Mouse (Mus musculus) ES-Bruce4 (cell line): ENCODE data around the gene 9330182O14Rik. TPM values are rescaled to one million over a fixed set of nuclear protein-coding genes. Genes with fewer than 3 reads are reported as not detected.

ENCODE experiments used
- H3K27ac ChIP-seq: 2 replicates; pipeline ENCODE4 v1.5.1; 2012; ENCODE audit warnings: low read length, inconsistent platforms; ENCODE audit not compliant: insufficient read depth
- H3K27me3 ChIP-seq: 2 replicates; pipeline ENCODE4 v1.6.1; 2012; ENCODE audit warnings: mild to moderate bottlenecking, low read length, inconsistent platforms; ENCODE audit not compliant: control insufficient read depth, poor library complexity, insufficient read depth, severe bottlenecking
- H3K36me3 ChIP-seq: 2 replicates; pipeline ENCODE4 v1.6.1; 2012; ENCODE audit warnings: inconsistent platforms, mild to moderate bottlenecking, low read length, moderate library complexity; ENCODE audit not compliant: control insufficient read depth, poor library complexity, insufficient read depth, severe bottlenecking
- H3K4me1 ChIP-seq: one replicate; pipeline ENCODE4 v1.8.1; 2011; ENCODE audit warnings: low read length; ENCODE audit not compliant: control insufficient read depth, insufficient read depth
- H3K4me3 ChIP-seq: 2 replicates; pipeline ENCODE4 v1.5.1; 2011; ENCODE audit warnings: low read depth, mild to moderate bottlenecking, low read length
- H3K9ac ChIP-seq: 2 replicates; pipeline ENCODE4 v1.6.1; 2012; ENCODE audit warnings: low read depth, mild to moderate bottlenecking, inconsistent platforms; ENCODE audit not compliant: poor library complexity, severe bottlenecking
- H3K9me3 ChIP-seq: replicated peaks from 2 replicates; pipeline ENCODE4 v1.6.1; 2012; ENCODE audit warnings: mild to moderate bottlenecking, low read length, inconsistent platforms; ENCODE audit not compliant: control insufficient read depth, poor library complexity, insufficient read depth, severe bottlenecking
- CTCF ChIP-seq: IDR thresholded peaks from one replicate; pipeline ENCODE4 v1.8.1; 2011; ENCODE audit warnings: low read depth, low read length
- EP300 ChIP-seq: IDR thresholded peaks from 2 replicates; pipeline ENCODE4 v1.6.1; 2011; ENCODE audit warnings: low read depth, low read length; ENCODE audit not compliant: insufficient read depth
- POLR2A ChIP-seq: IDR thresholded peaks from one replicate; pipeline ENCODE4 v1.8.1; 2011; ENCODE audit warnings: low read length; ENCODE audit not compliant: insufficient read depth
- polyA plus RNA-seq: library from polyadenylated mRNA; stranded (reverse); fragments of >200 nt; gene quantifications from 2 replicates; pipeline ENCODE4 v1.2.4, GENCODE M21; 2011; ENCODE audit warnings: low read depth; ENCODE audit not compliant: missing spikeins, insufficient read depth, insufficient read length

Gene 9330182O14Rik
- polyA plus RNA-seq, 1 experiment: not detected

GRCm38 (mm10) chr15:40157683-40158082 lies 23.5 kb downstream of the 9330182O14Rik start:
- TF ChIP-seq EP300: no peak
- no peak for TF ChIP-seq POLR2A
- no peak for TF ChIP-seq CTCF
- Histone ChIP-seq H3K4me1 (no peaks in the 10 kb centered on the region), H3K4me3 (no peak overlapping the region), H3K27me3 (no peaks in the 10 kb centered on the region), H3K36me3 (no peaks in the 10 kb centered on the region), H3K9me3 (no peaks in the 10 kb centered on the region), H3K9ac (no peak overlapping the region), H3K27ac (no peak overlapping the region)

- Histone ChIP-seq H3K9me3 (no peaks in the 10 kb centered on the region), H3K27me3 (no peaks in the 10 kb centered on the region), H3K36me3 (no peaks in the 10 kb centered on the region), H3K4me1 (no peaks in the 10 kb centered on the region), H3K9ac (no peak overlapping the region), H3K4me3 (no peak overlapping the region), H3K27ac (no peak overlapping the region)
- no peak for TF ChIP-seq CTCF
- TF ChIP-seq EP300: no peak
- TF ChIP-seq POLR2A: no peak
These were observed 32.6 kb downstream of the 9330182O14Rik start for GRCm38 (mm10) chr15:40166560-40167275.

- Histone ChIP-seq H3K9me3 (no peaks in the 10 kb centered on the region), H3K36me3 (no peaks in the 10 kb centered on the region), H3K4me1 (peaks cover 2% of the 10 kb centered on the region), H3K27ac (no peak overlapping the region), H3K4me3 (no peak overlapping the region), H3K9ac (no peak overlapping the region), H3K27me3 (no peaks in the 10 kb centered on the region)
- TF ChIP-seq CTCF: no peak
- TF ChIP-seq POLR2A: no peak
- no peak for TF ChIP-seq EP300
These were observed 33.3 kb downstream of the 9330182O14Rik start for GRCm38 (mm10) chr15:40167276-40168139.

GRCm38 (mm10) chr15:40168140-40168688 lies 34.0 kb downstream of the 9330182O14Rik start:
- Histone ChIP-seq H3K9me3 (no peaks in the 10 kb centered on the region), H3K27ac (no peak overlapping the region), H3K4me1 (peaks cover 2% of the 10 kb centered on the region), H3K27me3 (no peaks in the 10 kb centered on the region), H3K4me3 (no peak overlapping the region), H3K9ac (no peak overlapping the region), H3K36me3 (no peaks in the 10 kb centered on the region)
- TF ChIP-seq EP300 (no peak), CTCF (no peak), POLR2A (no peak)

GRCm38 (mm10) chr15:40169061-40169460 lies 34.9 kb downstream of the 9330182O14Rik start:
- no peak overlapping the region for H3K4me3 ChIP-seq
- H3K4me1 ChIP-seq: peaks cover 2% of the 10 kb centered on the region
- no peak overlapping the region for H3K9ac ChIP-seq
- TF ChIP-seq POLR2A (no peak), EP300 (no peak), CTCF (no peak)
- H3K36me3 ChIP-seq: no peaks in the 10 kb centered on the region
- no peaks in the 10 kb centered on the region for H3K9me3 ChIP-seq
- no peak overlapping the region for H3K27ac ChIP-seq
- H3K27me3 ChIP-seq: no peaks in the 10 kb centered on the region

GRCm38 (mm10) chr15:40169705-40170104 lies 35.5 kb downstream of the 9330182O14Rik start:
- Histone ChIP-seq H3K4me1 (peaks cover 2% of the 10 kb centered on the region), H3K36me3 (no peaks in the 10 kb centered on the region), H3K27ac (no peak overlapping the region), H3K4me3 (no peak overlapping the region), H3K9ac (no peak overlapping the region), H3K27me3 (no peaks in the 10 kb centered on the region), H3K9me3 (no peaks in the 10 kb centered on the region)
- no peak for TF ChIP-seq POLR2A
- TF ChIP-seq EP300: no peak
- TF ChIP-seq CTCF: no peak
